Mouse (Mus musculus): ENCODE results near the gene Phf21b. TPM values are rescaled to one million over a fixed set of nuclear protein-coding genes. Genes with fewer than 3 reads are reported as not detected.

Phf21b gene
- polyA plus RNA-seq, 1 experiment from 2014 or later: 0.08 TPM

- no peak overlapping the region for H3K27ac ChIP-seq (ENCODE audit: low read length)
- WGBS: 46% methylated on average over 3 of the region's 3 CpGs
- ATAC-seq: no peak
Observed at GRCm38 (mm10) chr15:84891246-84891645, 35.4 kb upstream of the Phf21b start.

GRCm38 (mm10) chr15:84888066-84888465, 32.2 kb upstream of the Phf21b start:
- Histone ChIP-seq H3K4me3 (ENCODE audit: low read depth, low read length) (no peak overlapping the region), H3K4me2 (replicated peaks; ENCODE audit: low read depth, low read length) (no peak overlapping the region), H3K9me3 (ENCODE audit: low read length) (no peaks in the 10 kb centered on the region), H3K4me1 (ENCODE audit: insufficient read depth, low read depth, low read length) (no peaks in the 10 kb centered on the region), H3K27me3 (replicated peaks; ENCODE audit: insufficient read depth, low read length) (no peaks in the 10 kb centered on the region), H3K36me3 (ENCODE audit: insufficient read depth, low read length) (no peaks in the 10 kb centered on the region), H3K9ac (replicated peaks; ENCODE audit: low read depth) (no peak overlapping the region), H3K27ac (ENCODE audit: low read length) (no peak overlapping the region)
- 56% methylated on average over 12 of the region's 12 CpGs for whole genome bisulfite sequencing
- DNase-seq (ENCODE audit: low spot score) (no peak), ATAC-seq (no peak)
- no peak for TF ChIP-seq CTCF (IDR thresholded peaks at IDR 0.05)
- TF ChIP-seq EP300 (IDR thresholded peaks at IDR 0.05): no peak

More at GRCm38 (mm10) chr15:84891246-84891645, 35.4 kb upstream of the Phf21b start:
- Histone ChIP-seq H3K27me3 (replicated peaks; ENCODE audit: insufficient read depth, low read length) (no peaks in the 10 kb centered on the region), H3K36me3 (ENCODE audit: insufficient read depth, low read length) (no peaks in the 10 kb centered on the region), H3K4me2 (replicated peaks; ENCODE audit: low read depth, low read length) (no peak overlapping the region), H3K9me3 (ENCODE audit: low read length) (no peaks in the 10 kb centered on the region), H3K4me1 (ENCODE audit: insufficient read depth, low read depth, low read length) (no peaks in the 10 kb centered on the region), H3K4me3 (ENCODE audit: low read depth, low read length) (no peak overlapping the region), H3K9ac (replicated peaks; ENCODE audit: low read depth) (no peak overlapping the region)
- no peak for DNase-seq (ENCODE audit: low spot score)
- TF ChIP-seq CTCF (IDR thresholded peaks at IDR 0.05) (no peak), EP300 (IDR thresholded peaks at IDR 0.05) (no peak)

GRCm38 (mm10) chr15:84877029-84877815, 21.4 kb upstream of the Phf21b start:
- Histone ChIP-seq H3K9me3 (ENCODE audit: low read length) (no peaks in the 10 kb centered on the region), H3K4me3 (ENCODE audit: low read depth, low read length) (no peak overlapping the region), H3K36me3 (ENCODE audit: insufficient read depth, low read length) (no peaks in the 10 kb centered on the region), H3K4me1 (ENCODE audit: insufficient read depth, low read depth, low read length) (no peaks in the 10 kb centered on the region), H3K27ac (ENCODE audit: low read length) (no peak overlapping the region), H3K27me3 (replicated peaks; ENCODE audit: insufficient read depth, low read length) (no peaks in the 10 kb centered on the region), H3K4me2 (replicated peaks; ENCODE audit: low read depth, low read length) (no peak overlapping the region), H3K9ac (replicated peaks; ENCODE audit: low read depth) (no peak overlapping the region)
- no peak for ATAC-seq
- WGBS: 74% methylated on average over 12 of the region's 12 CpGs
- no peak for DNase-seq (ENCODE audit: low spot score)
- TF ChIP-seq EP300 (IDR thresholded peaks at IDR 0.05) (no peak), CTCF (IDR thresholded peaks at IDR 0.05) (no peak)

- Histone ChIP-seq H3K4me3 (ENCODE audit: low read depth, low read length) (no peak overlapping the region), H3K27ac (ENCODE audit: low read length) (no peak overlapping the region), H3K4me2 (replicated peaks; ENCODE audit: low read depth, low read length) (no peak overlapping the region), H3K9me3 (ENCODE audit: low read length) (no peaks in the 10 kb centered on the region), H3K4me1 (ENCODE audit: insufficient read depth, low read depth, low read length) (no peaks in the 10 kb centered on the region), H3K9ac (replicated peaks; ENCODE audit: low read depth) (no peak overlapping the region), H3K27me3 (replicated peaks; ENCODE audit: insufficient read depth, low read length) (no peaks in the 10 kb centered on the region), H3K36me3 (ENCODE audit: insufficient read depth, low read length) (no peaks in the 10 kb centered on the region)
- no peak for TF ChIP-seq CTCF (IDR thresholded peaks at IDR 0.05)
- no peak for TF ChIP-seq EP300 (IDR thresholded peaks at IDR 0.05)
- ATAC-seq (no peak), DNase-seq (ENCODE audit: low spot score) (no peak)
- WGBS: 70% methylated on average over 4 of the region's 4 CpGs
Observed at GRCm38 (mm10) chr15:84873867-84874266, 18.0 kb upstream of the Phf21b start.

- Histone ChIP-seq H3K4me1 (ENCODE audit: insufficient read depth, low read depth, low read length) (no peaks in the 10 kb centered on the region), H3K4me2 (replicated peaks; ENCODE audit: low read depth, low read length) (no peak overlapping the region), H3K36me3 (ENCODE audit: insufficient read depth, low read length) (no peaks in the 10 kb centered on the region), H3K9me3 (ENCODE audit: low read length) (no peaks in the 10 kb centered on the region), H3K27me3 (replicated peaks; ENCODE audit: insufficient read depth, low read length) (no peaks in the 10 kb centered on the region), H3K4me3 (ENCODE audit: low read depth, low read length) (no peak overlapping the region), H3K9ac (replicated peaks; ENCODE audit: low read depth) (no peak overlapping the region), H3K27ac (ENCODE audit: low read length) (no peak overlapping the region)
- no peak for TF ChIP-seq CTCF (IDR thresholded peaks at IDR 0.05)
- no peak for TF ChIP-seq EP300 (IDR thresholded peaks at IDR 0.05)
- ATAC-seq (no peak), DNase-seq (ENCODE audit: low spot score) (no peak)
- WGBS: 76% methylated on average over 11 of the region's 11 CpGs
Observed at GRCm38 (mm10) chr15:84873079-84873478, 17.2 kb upstream of the Phf21b start.

GRCm38 (mm10) chr15:84871802-84872201, 16.0 kb upstream of the Phf21b start:
- Histone ChIP-seq H3K4me3 (ENCODE audit: low read depth, low read length) (no peak overlapping the region), H3K9me3 (ENCODE audit: low read length) (no peaks in the 10 kb centered on the region), H3K27ac (ENCODE audit: low read length) (no peak overlapping the region), H3K9ac (replicated peaks; ENCODE audit: low read depth) (no peak overlapping the region), H3K4me1 (ENCODE audit: insufficient read depth, low read depth, low read length) (no peaks in the 10 kb centered on the region), H3K27me3 (replicated peaks; ENCODE audit: insufficient read depth, low read length) (no peaks in the 10 kb centered on the region), H3K4me2 (replicated peaks; ENCODE audit: low read depth, low read length) (no peak overlapping the region), H3K36me3 (ENCODE audit: insufficient read depth, low read length) (no peaks in the 10 kb centered on the region)
- 78% methylated on average over 3 of the region's 3 CpGs for WGBS
- ATAC-seq: no peak
- no peak for TF ChIP-seq CTCF (IDR thresholded peaks at IDR 0.05)
- TF ChIP-seq EP300 (IDR thresholded peaks at IDR 0.05): no peak
- no peak for DNase-seq (ENCODE audit: low spot score)
